Mouse (Mus musculus) kidney, embryonic 16.5 days (tissue): Measurements from ENCODE around the gene Syt13. TPM values are rescaled to one million over a fixed set of nuclear protein-coding genes. Genes with fewer than 3 reads are reported as not detected.

Experiments
- ATAC-seq: fragments of 200-750 bp; cut with Nextera tagmentation; 2 replicates; pipeline ENCODE4 v1.8.0; 2017; ENCODE audit warnings: moderate TSS enrichment; ENCODE audit not compliant: low FRiP score, low TSS enrichment
- H3K27ac ChIP-seq: fragments of 300-500 bp; sonication (generic); 2 replicates; pipeline ENCODE4 v1.5.1; 2014; ENCODE audit warnings: low read length
- H3K27me3 ChIP-seq: fragments of 300-500 bp; sonication (generic); 2 replicates; pipeline ENCODE4 v1.6.1; 2014; ENCODE audit warnings: low read length, control low read depth, mixed read lengths; ENCODE audit not compliant: insufficient read depth
- H3K36me3 ChIP-seq: fragments of 300-500 bp; sonication (generic); 2 replicates; pipeline ENCODE4 v1.6.1; 2014; ENCODE audit warnings: low read length, control low read depth, mixed read lengths; ENCODE audit not compliant: insufficient read depth
- H3K4me1 ChIP-seq: fragments of 300-500 bp; sonication (generic); 2 replicates; pipeline ENCODE4 v1.6.1; 2014; ENCODE audit warnings: low read length, control low read depth, mixed read lengths; ENCODE audit not compliant: insufficient read depth
- H3K4me2 ChIP-seq: fragments of 300-500 bp; sonication (generic); replicated peaks from 2 replicates; pipeline ENCODE4 v1.6.1; 2014; ENCODE audit warnings: low read depth, low read length
- H3K4me3 ChIP-seq: fragments of 300-500 bp; sonication (generic); 2 replicates; pipeline ENCODE4 v1.5.1; 2014; ENCODE audit warnings: mild to moderate bottlenecking, low read length
- H3K9ac ChIP-seq: fragments of 300-500 bp; sonication (generic); replicated peaks from 2 replicates; pipeline ENCODE4 v1.6.1; 2014; ENCODE audit warnings: low read length
- H3K9me3 ChIP-seq: fragments of 300-500 bp; sonication (generic); 2 replicates; pipeline ENCODE4 v1.6.1; 2016; ENCODE audit warnings: low read length, control low read depth
- WGBS: fragments of 180-500 bp; shearing (Covaris S2); extraction: QIAGEN DNeasy Blood & Tissue Kit; methylation state at CpG from one replicate; pipeline ENCODE4 v1.1.7; 2014; 5-methylcytosine and 5-hydroxymethylcytosine counted together
- polyA plus RNA-seq: library from polyadenylated mRNA; unstranded; fragments of >200 nt; fragmentation: Nextera tagmentation; extraction: Ambion mirVana; gene quantifications from 2 replicates; pipeline ENCODE4 v1.2.1, GENCODE M21; 2015

Syt13 gene
- polyA plus RNA-seq, 1 experiment from 2014 or later = 5.7 TPM

GRCm38 (mm10) chr2:92884976-92885375, 29.9 kb upstream of the Syt13 start:
- no peak overlapping the region for H3K4me3 ChIP-seq
- no peak overlapping the region for H3K27ac ChIP-seq
- no peak overlapping the region for H3K4me2 ChIP-seq
- no peaks in the 10 kb centered on the region for H3K36me3 ChIP-seq
- no peaks in the 10 kb centered on the region for H3K27me3 ChIP-seq
- 76% methylated on average over 6 of the region's 6 CpGs for WGBS
- H3K9me3 ChIP-seq = no peaks in the 10 kb centered on the region
- H3K4me1 ChIP-seq = peaks cover 6% of the 10 kb centered on the region
- no peak overlapping the region for H3K9ac ChIP-seq
- ATAC-seq = no peak

- Histone ChIP-seq H3K4me2 (no peak overlapping the region), H3K27me3 (no peaks in the 10 kb centered on the region), H3K4me3 (no peak overlapping the region), H3K27ac (no peak overlapping the region), H3K4me1 (peaks cover 6% of the 10 kb centered on the region), H3K36me3 (no peaks in the 10 kb centered on the region), H3K9ac (no peak overlapping the region), H3K9me3 (no peaks in the 10 kb centered on the region)
- 71% methylated on average over 3 of the region's 3 CpGs for WGBS
- ATAC-seq = no peak
Observed at GRCm38 (mm10) chr2:92886862-92887261, 28.0 kb upstream of the Syt13 start.

GRCm38 (mm10) chr2:92892524-92892923, 22.4 kb upstream of the Syt13 start:
- no peak overlapping the region for H3K9ac ChIP-seq
- no peak overlapping the region for H3K4me3 ChIP-seq
- no peaks in the 10 kb centered on the region for H3K27me3 ChIP-seq
- no peak for ATAC-seq
- no peaks in the 10 kb centered on the region for H3K4me1 ChIP-seq
- no peak overlapping the region for H3K27ac ChIP-seq
- H3K4me2 ChIP-seq = no peak overlapping the region
- WGBS = 84% methylated on average over 4 of the region's 4 CpGs
- H3K9me3 ChIP-seq = no peaks in the 10 kb centered on the region
- H3K36me3 ChIP-seq = no peaks in the 10 kb centered on the region

- Histone ChIP-seq H3K4me1 (0 out of 2 replicates have a peak, but pooled peaks cover 2% of the 10 kb centered on the region), H3K36me3 (no peaks in the 10 kb centered on the region), H3K27me3 (peaks cover 6% of the 10 kb centered on the region; the same call in 1 of the 2 replicates), H3K9me3 (no peaks in the 10 kb centered on the region), H3K4me2 (no peak overlapping the region), H3K27ac (no peak overlapping the region), H3K4me3 (no peak overlapping the region), H3K9ac (no peak overlapping the region)
- ATAC-seq = no peak
- 71% methylated on average over 13 of the region's 13 CpGs for WGBS
Observed at GRCm38 (mm10) chr2:92903650-92904049, 11.2 kb upstream of the Syt13 start.

GRCm38 (mm10) chr2:92904307-92904859, 10.5 kb upstream of the Syt13 start:
- Histone ChIP-seq H3K9me3 (no peaks in the 10 kb centered on the region), H3K9ac (no peak overlapping the region), H3K4me2 (no peak overlapping the region), H3K27me3 (peaks cover 6% of the 10 kb centered on the region; the same call in 1 of the 2 replicates), H3K4me3 (no peak overlapping the region), H3K27ac (no peak overlapping the region), H3K36me3 (no peaks in the 10 kb centered on the region), H3K4me1 (0 out of 2 replicates have a peak, but pooled peaks cover 2% of the 10 kb centered on the region)
- 29% methylated on average over 8 of the region's 8 CpGs for WGBS
- no peak for ATAC-seq

- Histone ChIP-seq H3K9ac (no peak overlapping the region), H3K9me3 (peaks cover 5% of the 10 kb centered on the region; the same call in 1 of the 2 replicates), H3K27ac (no peak overlapping the region), H3K4me1 (peaks cover 2% of the 10 kb centered on the region; the same call in 1 of the 2 replicates), H3K4me3 (no peak overlapping the region), H3K27me3 (peaks cover 20% of the 10 kb centered on the region), H3K4me2 (no peak overlapping the region), H3K36me3 (no peaks in the 10 kb centered on the region)
- ATAC-seq = no peak
- WGBS = 73% methylated on average over 4 of the region's 4 CpGs
Observed at GRCm38 (mm10) chr2:92910371-92910770, 4.5 kb upstream of the Syt13 start.

- H3K36me3 ChIP-seq = no peaks in the 10 kb centered on the region
- H3K27me3 ChIP-seq = peaks cover 20% of the 10 kb centered on the region
- H3K9me3 ChIP-seq = peaks cover 5% of the 10 kb centered on the region; the same call in 1 of the 2 replicates
- H3K4me1 ChIP-seq = peaks cover 12% of the 10 kb centered on the region
- H3K4me2 ChIP-seq = no peak overlapping the region
- no peak overlapping the region for H3K9ac ChIP-seq
- no peak overlapping the region for H3K4me3 ChIP-seq
- no peak overlapping the region for H3K27ac ChIP-seq
- ATAC-seq = no peak
Observed at GRCm38 (mm10) chr2:92912312-92912711, 2.6 kb upstream of the Syt13 start.

- H3K4me1 ChIP-seq = peaks cover 22% of the 10 kb centered on the region
- peaks cover 5% of the 10 kb centered on the region; the same call in 1 of the 2 replicates for H3K9me3 ChIP-seq
- H3K4me3 ChIP-seq = no peak overlapping the region
- H3K27ac ChIP-seq = no peak overlapping the region
- WGBS = 21% methylated on average over 9 of the region's 9 CpGs
- H3K9ac ChIP-seq = no peak overlapping the region
- H3K27me3 ChIP-seq = peaks cover 20% of the 10 kb centered on the region
- no peak for ATAC-seq
- H3K36me3 ChIP-seq = no peaks in the 10 kb centered on the region
- no peak overlapping the region for H3K4me2 ChIP-seq
Observed at GRCm38 (mm10) chr2:92913295-92913694, 1.6 kb upstream of the Syt13 start.

- Histone ChIP-seq H3K27me3 (peaks cover 20% of the 10 kb centered on the region), H3K36me3 (no peaks in the 10 kb centered on the region), H3K4me1 (peaks cover 26% of the 10 kb centered on the region), H3K27ac (no peak overlapping the region), H3K4me2 (peak overlapping the region; percentile 55), H3K9ac (no peak overlapping the region), H3K9me3 (peaks cover 1% of the 10 kb centered on the region; the same call in 1 of the 2 replicates), H3K4me3 (peak overlapping the region; percentile 37)
- 11% methylated on average over 10 of the region's 10 CpGs for WGBS
- no peak for ATAC-seq
Observed at GRCm38 (mm10) chr2:92915659-92916631, 1.0 kb downstream of the Syt13 start.
